Mouse (Mus musculus): ENCODE measurements at regions not wholly inside any gene's neighbourhood (a gene's known extent, or its start where the extent isn't known, plus 50 kb on each side); places are given as distances from the start of the nearest gene placed in this dataset.
A peak's percentile ranks its signal among the peaks of the same experiment; 100 is the strongest.

GRCm38 (mm10) chr3:52158788-52159260 lies 53.9 kb upstream of the Maml3 start:
- DNase-seq (ENCODE audit: low read depth, low spot score): no peak

- DNase-seq (ENCODE audit: low read depth, low spot score): no peak
These were observed 56.8 kb upstream of the Maml3 start for GRCm38 (mm10) chr3:52161688-52162087.

- no peak for DNase-seq (ENCODE audit: low read depth, low spot score)
These were observed 59.1 kb upstream of the Maml3 start for GRCm38 (mm10) chr3:52163990-52164389.

- DNase-seq (ENCODE audit: low read depth, low spot score): no peak
These were observed 62.5 kb upstream of the Maml3 start for GRCm38 (mm10) chr3:52167420-52167819.

GRCm38 (mm10) chr3:52170847-52171246 lies 66.0 kb upstream of the Maml3 start:
- no peak for DNase-seq (ENCODE audit: low read depth, low spot score)

GRCm38 (mm10) chr3:52171303-52171702 lies 66.4 kb upstream of the Maml3 start:
- DNase-seq (ENCODE audit: low read depth, low spot score): no peak

GRCm38 (mm10) chr3:52173490-52173889 lies 68.6 kb upstream of the Maml3 start:
- peak; percentile 15 for DNase-seq (ENCODE audit: low read depth, low spot score)

- DNase-seq (ENCODE audit: low read depth, low spot score): peak; percentile 25
These were observed 71.2 kb upstream of the Maml3 start for GRCm38 (mm10) chr3:52176108-52176507.

GRCm38 (mm10) chr3:52178851-52179250 lies 74.0 kb upstream of the Maml3 start:
- DNase-seq (ENCODE audit: low read depth, low spot score): no peak

GRCm38 (mm10) chr3:52179686-52180085 lies 74.8 kb upstream of the Maml3 start:
- no peak for DNase-seq (ENCODE audit: low read depth, low spot score)

GRCm38 (mm10) chr3:52180306-52180705 lies 75.4 kb upstream of the Maml3 start:
- DNase-seq (ENCODE audit: low read depth, low spot score): no peak

GRCm38 (mm10) chr3:52180785-52181184 lies 75.9 kb upstream of the Maml3 start:
- no peak for DNase-seq (ENCODE audit: low read depth, low spot score)

GRCm38 (mm10) chr3:52181326-52182101 lies 76.6 kb upstream of the Maml3 start:
- DNase-seq (ENCODE audit: low read depth, low spot score): no peak

GRCm38 (mm10) chr3:52184241-52184640 lies 79.4 kb upstream of the Maml3 start:
- no peak for DNase-seq (ENCODE audit: low read depth, low spot score)

GRCm38 (mm10) chr3:52185351-52185750 lies 80.5 kb upstream of the Maml3 start:
- no peak for DNase-seq (ENCODE audit: low read depth, low spot score)

GRCm38 (mm10) chr3:52187401-52187801 lies 80.7 kb upstream of the Foxo1 start:
- no peak for DNase-seq (ENCODE audit: low read depth, low spot score)

- DNase-seq (ENCODE audit: low read depth, low spot score): no peak
These were observed 79.8 kb upstream of the Foxo1 start for GRCm38 (mm10) chr3:52188303-52188702.

- no peak for DNase-seq (ENCODE audit: low read depth, low spot score)
These were observed 79.1 kb upstream of the Foxo1 start for GRCm38 (mm10) chr3:52189016-52189415.

GRCm38 (mm10) chr3:52190021-52190420 lies 78.1 kb upstream of the Foxo1 start:
- no peak for DNase-seq (ENCODE audit: low read depth, low spot score)

GRCm38 (mm10) chr3:52193026-52193425 lies 75.1 kb upstream of the Foxo1 start:
- DNase-seq (ENCODE audit: low read depth, low spot score): no peak

GRCm38 (mm10) chr3:52194216-52194615 lies 73.9 kb upstream of the Foxo1 start:
- DNase-seq (ENCODE audit: low read depth, low spot score): no peak

- no peak for DNase-seq (ENCODE audit: low read depth, low spot score)
These were observed 72.7 kb upstream of the Foxo1 start for GRCm38 (mm10) chr3:52195486-52195885.
